Mouse (Mus musculus): ENCODE results near the gene Plxna4. TPM values are rescaled to one million over a fixed set of nuclear protein-coding genes. Genes with fewer than 3 reads are reported as not detected.

Plxna4 gene
- 2.0 TPM for polyA plus RNA-seq (2015; fragmentation: Illumina TruSeq; extraction: RNeasy Lipid Tissue Mini Kit (QIAGEN cat#74804); ENCODE audit: insufficient read depth, low read depth, low replicate concordance)

DNA sequence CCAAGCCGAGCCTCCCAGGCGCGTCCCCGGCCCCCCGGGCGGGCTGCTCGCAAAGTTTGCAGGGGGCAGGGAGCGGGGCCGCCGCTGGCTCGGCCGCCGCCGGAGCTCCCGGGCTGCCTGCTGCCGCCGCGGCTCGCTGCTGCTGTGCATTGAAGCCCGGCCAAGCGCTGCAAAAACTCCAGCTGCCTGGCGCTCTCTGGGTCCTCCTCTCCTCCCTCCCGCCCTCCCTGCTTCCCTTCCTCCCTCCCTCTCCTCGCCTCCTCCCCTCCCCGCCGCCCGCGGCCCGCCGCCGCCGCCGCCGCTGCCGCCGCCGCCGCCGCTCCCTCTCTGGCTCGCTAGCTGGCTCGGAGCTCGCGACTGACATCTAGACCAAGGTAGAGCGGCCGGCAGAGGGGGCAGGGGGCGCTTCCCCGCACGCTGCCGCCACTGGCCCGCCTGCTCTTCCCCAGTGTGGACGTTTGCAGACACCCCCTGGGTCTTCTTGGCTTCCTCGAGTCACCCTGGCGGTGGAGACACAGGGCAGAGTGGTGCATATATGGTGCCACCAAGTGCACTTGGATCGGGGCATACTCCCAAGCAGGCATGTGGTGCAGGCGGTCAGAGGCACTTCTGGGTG, at the start of gene Plxna4:
TSS of gene Plxna4 (minus strand) at position 137 of the 616 bp plus-strand sequence.

Data from pancreas, adult 10 weeks (tissue).